Mouse (Mus musculus): ENCODE data around the gene Sypl.

DNA sequence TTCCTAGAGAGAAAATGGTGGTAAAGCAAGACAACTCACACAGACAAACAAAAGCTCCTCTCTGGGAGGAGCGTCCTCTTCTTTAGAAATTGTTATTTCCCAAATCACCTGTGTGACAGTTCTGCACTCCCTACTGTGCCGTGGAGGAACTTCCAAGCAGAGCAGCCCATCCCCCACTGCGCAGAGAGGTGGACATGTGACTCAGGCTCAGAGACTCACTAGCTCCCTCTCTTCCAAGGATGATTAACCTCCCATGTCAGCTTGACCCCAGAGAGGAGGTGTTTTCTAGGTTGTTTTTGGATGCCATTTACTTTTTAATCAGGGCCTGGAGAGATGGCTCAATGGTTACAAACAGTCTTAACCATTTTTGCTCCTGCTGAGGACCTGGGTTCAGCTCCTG, 29.4 kb upstream of the Sypl start:
- TF ChIP-seq CTCF (IDR thresholded peaks at IDR 0.05 in 2 of 3, conservative IDR thresholded peaks at IDR 0.05 in 1 of 3; ENCODE audit: control insufficient read depth in 1 of 3, insufficient read depth in 1 of 3, low read depth in 2 of 3, low read length in 3 of 3, poor library complexity in 1 of 3, severe bottlenecking in 1 of 3) (no peak), MXI1 (IDR thresholded peaks at IDR 0.05; ENCODE audit: low read depth, low read length) (no peak), POLR2A (IDR thresholded peaks at IDR 0.05; ENCODE audit: control insufficient read depth in 1 of 2, insufficient read depth in 1 of 2, low read depth in 1 of 2, low read length in 2 of 2, poor library complexity in 1 of 2) (no peak)
